Mouse (Mus musculus) G1E (cell line): ENCODE results near the gene Lrrc36.

Experiments used
- CTCF ChIP-seq: IDR thresholded peaks from 2 replicates; pipeline ENCODE4 v1.5.1; 2012; ENCODE audit warnings: low read depth, low read length, inconsistent platforms, mixed read lengths
- GATA1 ChIP-seq: IDR thresholded peaks from 2 replicates; pipeline ENCODE4 v1.6.1; 2012; ENCODE audit warnings: borderline replicate concordance, low read length, inconsistent platforms, mixed read lengths
- POLR2AphosphoS5 ChIP-seq: IDR thresholded peaks from 2 replicates; pipeline ENCODE4 v1.6.1; 2012; ENCODE audit warnings: low read depth, low read length, inconsistent platforms; ENCODE audit not compliant: insufficient replicate concordance
- TAL1 ChIP-seq: conservative IDR thresholded peaks from 2 replicates; pipeline ENCODE4 v1.6.1; 2012; ENCODE audit warnings: low read depth, low read length, inconsistent platforms, mixed read lengths

GRCm38 (mm10) chr8:105489281-105489680 lies 75.9 kb downstream of the Lrrc36 start:
- no peak for TF ChIP-seq CTCF
- no peak for TF ChIP-seq GATA1
- no peak for TF ChIP-seq TAL1
- no peak for TF ChIP-seq POLR2AphosphoS5
